Mouse (Mus musculus) spleen, embryonic (tissue): Measurements from ENCODE around the gene Mtfmt.

ENCODE experiments used
- CTCF ChIA-PET: fragments of 350-600 bp; sonication (Branson Sonifier 250); formaldehyde crosslinking; loops from one replicate; lab custom pipeline; 2022; lab: Charles Lee

Gene Mtfmt

DNA sequence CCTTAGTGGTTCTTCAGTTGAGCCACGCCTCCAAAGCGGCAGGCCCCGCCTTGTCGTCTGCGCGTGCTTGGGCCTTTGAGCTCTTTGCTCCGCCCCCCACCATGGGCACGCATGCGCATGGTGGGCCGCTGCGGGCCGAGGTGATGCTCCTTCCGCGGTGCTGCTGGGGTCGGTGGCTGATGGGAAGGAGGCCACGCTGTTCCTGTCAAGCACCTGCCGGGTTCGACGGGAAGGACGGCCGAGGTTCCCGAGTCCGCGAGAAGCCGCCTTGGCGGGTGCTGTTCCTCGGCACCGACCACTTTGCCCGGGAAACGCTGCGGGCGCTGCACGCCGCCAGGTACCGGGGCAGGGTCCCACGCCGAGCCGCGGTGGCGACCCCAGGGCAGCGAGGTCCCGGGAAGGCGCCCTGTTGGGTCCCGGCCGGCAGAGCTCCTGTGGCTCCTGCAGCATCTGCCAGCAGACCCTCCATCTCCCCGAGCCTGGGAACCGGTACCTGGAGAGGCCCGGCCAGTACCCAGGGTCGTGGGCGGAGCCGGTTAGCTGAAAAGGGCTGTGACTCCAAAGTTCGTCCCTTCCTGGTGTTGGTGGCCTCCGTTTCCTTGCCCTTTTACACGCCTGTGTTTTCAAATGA lies at the start of gene Mtfmt:
Mtfmt (plus strand) TSS at position 112 of the 631 bp plus-strand sequence.
- CTCF ChIA-PET, result no interaction called here

DNA sequence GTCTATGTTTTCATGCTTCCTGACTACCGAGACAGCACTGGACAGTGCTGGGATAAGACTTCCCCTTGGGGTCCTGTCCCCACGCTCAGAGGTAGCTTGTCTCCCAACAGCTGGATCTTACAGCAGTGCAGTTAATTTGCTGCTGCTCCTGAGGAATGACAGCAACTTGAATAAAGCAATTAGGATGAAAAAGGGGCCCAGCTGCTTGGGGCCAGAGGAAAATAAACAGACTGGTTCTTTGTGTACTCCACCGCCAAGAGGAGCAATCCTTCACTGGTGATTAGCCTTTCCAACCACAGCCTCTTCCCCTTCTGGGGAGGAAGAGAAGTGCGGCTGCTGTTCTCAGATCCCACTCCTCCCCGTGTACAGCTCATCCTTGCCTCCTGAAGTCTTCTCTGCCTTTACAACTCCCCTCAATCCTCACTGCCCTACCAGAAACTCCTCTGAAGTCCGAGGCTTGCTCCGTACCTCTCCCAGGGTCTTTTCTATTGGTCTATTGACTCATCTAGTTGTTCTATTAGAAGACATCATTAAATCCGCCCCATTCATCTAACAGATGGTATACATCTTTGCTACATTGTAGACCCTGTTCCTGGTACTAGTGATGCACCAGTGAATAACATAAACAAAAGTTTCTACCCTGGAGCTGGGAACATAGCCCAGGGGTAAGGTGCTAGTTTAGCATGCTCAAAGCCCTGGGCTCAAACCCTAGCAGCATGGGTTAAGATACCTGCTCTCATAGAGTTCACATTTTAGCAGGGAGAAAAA lies 49.0 kb upstream of the Mtfmt start:
- CTCF ChIA-PET, result no interaction called here

- CTCF ChIA-PET, result no interaction called here
These were observed 44.6 kb upstream of the Mtfmt start for GRCm38 (mm10) chr9:65390752-65391612.

DNA sequence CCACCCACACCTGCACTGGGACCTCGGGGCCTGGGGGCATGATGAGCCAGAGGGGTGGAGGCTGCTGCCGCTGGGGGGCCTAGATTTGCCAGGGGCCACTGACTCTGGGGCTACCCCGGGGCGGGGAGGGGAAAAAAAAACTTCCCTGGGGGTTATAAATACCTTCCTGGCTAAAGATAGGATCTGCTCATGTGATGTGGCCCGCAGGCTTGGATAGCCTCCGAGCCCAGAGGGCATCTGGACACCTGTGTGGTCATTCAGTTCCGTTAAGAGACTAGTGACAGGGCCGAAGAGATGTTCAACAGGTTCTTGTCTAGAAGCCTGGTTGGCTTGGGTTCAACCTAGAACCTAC lies 44.0 kb upstream of the Mtfmt start, which contains the start of gene Kbtbd13:
Kbtbd13 (minus strand) TSS at position 40 of the 352 bp plus-strand sequence.
- CTCF ChIA-PET, result no interaction called here

DNA sequence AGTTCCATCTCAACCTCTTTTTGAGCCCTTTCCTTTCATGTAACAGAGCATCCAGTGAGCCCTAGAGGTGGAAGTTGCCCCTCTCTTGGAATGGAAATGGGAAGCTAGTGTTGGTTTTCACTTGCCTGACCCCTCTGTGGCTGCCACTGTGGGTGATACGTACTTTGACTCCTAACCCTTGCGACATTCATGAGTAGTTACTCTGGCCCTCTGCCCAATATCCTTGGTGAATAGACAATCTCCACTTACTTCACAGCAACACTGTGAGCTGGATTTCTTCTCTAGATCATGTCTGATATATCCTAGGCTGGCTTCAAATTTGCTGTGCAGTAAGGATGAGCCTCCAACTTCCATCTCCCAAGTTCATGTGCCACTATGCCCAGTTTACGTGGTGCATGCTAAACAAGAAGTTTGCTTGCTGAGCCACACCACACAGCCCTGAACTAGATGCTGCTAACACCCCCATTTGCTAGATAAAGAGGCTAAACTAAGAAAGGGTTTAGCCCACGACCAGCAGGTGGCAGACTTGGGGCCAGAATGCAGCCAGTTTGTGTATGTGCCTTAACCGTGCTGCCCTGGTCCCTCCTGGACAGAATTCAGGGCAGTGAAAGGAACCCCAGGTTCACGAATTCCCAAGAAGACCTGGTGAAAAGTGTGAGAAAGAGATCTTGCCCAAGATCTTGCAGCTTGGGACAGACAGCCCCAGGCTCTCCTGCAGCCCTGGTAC lies 42.8 kb upstream of the Mtfmt start:
- CTCF ChIA-PET, result interaction anchor here (0.6 to 0.7 kb wide), 2 partner anchors 49 to 214 kb away, joined by 3 to 4 read pairs; no protein-coding TSS in a partner anchor

GRCm38 (mm10) chr9:65393606-65394005 lies 42.0 kb upstream of the Mtfmt start:
- CTCF ChIA-PET, result no interaction called here

DNA sequence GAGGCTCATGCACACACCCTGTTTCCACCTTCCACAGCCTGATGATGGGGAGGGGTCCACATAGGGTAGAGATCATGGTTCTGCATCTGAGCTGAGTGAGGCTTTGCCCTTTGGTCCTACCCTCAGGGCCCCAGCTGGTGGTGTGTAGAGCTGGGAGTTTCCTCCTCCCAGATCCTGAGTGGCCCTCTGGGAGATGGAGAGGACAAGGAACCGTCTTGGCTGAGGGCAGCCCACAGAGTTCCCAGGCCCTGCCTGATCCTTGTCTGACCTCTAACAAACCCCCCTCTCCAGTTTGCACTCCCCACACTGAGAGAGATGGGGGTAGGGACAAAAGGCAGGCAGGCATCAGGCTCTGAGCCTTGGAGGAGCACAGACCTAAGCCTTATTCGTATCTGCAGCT lies 41.2 kb upstream of the Mtfmt start:
- CTCF ChIA-PET, result no interaction called here

DNA sequence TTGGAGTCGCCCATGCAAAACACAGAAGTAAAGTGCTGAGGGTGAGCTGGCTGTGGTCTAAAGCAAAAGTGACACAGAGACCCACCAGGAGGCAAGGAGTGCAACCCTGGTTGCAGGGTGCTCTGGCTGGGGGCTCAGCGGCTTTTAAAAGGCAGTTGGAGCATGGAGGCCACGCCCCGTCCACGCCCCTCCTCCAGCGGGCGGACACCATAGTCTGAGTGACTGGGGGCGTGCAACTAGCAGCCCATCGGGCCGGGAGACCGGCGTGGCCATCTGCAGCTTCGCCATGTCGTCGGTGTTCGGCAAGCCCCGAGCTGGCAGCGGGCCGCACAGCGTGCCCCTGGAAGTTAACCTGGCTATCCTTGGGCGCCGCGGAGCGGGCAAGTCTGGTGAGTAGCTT lies 37.3 kb upstream of the Mtfmt start, which contains the start of gene Rasl12:
Rasl12 (plus strand) TSS at position 228 of the 400 bp plus-strand sequence.
- CTCF ChIA-PET, result no interaction called here

GRCm38 (mm10) chr9:65399934-65400333 lies 35.6 kb upstream of the Mtfmt start:
- CTCF ChIA-PET, result no interaction called here

- CTCF ChIA-PET, result no interaction called here
These were observed 31.0 kb upstream of the Mtfmt start for GRCm38 (mm10) chr9:65404331-65405183.

GRCm38 (mm10) chr9:65405184-65405449 lies 30.5 kb upstream of the Mtfmt start:
- CTCF ChIA-PET, result no interaction called here

DNA sequence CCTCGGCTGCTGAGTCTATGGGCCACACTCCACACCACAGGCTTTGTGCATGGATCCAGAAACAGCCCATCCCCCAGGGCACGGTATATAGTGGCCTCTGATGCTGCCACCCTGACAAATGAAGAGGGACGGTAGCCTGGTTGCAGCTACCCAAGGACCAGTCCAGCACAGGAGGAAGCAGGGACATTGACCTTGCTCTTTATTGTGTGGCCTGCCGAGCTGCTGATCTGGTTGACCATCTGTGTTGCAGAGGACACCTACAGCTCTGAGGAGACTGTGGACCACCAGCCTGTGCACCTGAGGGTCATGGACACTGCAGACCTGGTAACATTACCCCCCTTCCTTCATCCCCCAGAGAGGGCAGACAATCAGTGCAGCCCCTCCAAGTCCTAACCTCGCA lies 28.3 kb upstream of the Mtfmt start:
- CTCF ChIA-PET, result no interaction called here

DNA sequence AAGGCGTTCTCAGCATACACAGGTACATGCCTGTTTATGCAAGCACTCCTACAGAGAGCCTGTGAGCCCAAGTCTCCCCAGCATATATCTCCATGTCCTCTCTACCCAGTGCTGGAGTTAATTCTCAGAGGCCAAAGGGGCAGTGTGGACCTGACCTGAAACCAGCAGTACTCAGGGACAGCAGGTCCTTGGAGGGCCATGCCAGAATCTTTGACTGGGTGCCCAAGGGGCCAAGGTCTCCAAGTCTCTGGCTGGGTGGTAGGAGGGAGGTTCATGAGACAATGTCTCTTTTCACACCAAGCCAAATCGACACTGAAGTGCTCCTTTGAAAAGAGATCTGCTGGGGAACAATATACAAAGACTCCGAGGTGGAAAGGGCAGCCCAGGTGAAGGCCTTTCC lies 27.7 kb upstream of the Mtfmt start:
- CTCF ChIA-PET, result no interaction called here

GRCm38 (mm10) chr9:65408871-65409295 lies 26.7 kb upstream of the Mtfmt start:
- CTCF ChIA-PET, result no interaction called here

GRCm38 (mm10) chr9:65410378-65410777 lies 25.2 kb upstream of the Mtfmt start:
- CTCF ChIA-PET, result no interaction called here

DNA sequence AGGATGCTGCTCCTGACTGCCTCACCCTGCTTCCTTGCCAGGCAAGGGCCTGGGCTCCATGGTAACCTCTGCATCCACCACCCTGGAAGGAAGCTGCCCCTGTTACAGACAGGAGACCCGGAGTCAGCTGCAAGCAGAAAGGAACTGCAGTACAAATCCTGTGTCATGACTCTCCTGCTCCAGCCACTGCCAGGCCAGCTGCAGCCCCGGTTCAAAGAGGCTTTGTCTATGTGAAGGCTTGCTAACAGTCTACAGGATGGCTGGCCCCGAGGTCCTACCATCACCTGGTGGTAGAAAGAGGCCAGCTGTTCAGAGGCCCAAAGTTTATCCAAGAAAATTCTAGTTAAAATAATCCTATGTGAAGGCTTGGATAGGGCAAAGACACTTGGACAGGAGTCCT lies 24.3 kb upstream of the Mtfmt start:
- CTCF ChIA-PET, result no interaction called here

DNA sequence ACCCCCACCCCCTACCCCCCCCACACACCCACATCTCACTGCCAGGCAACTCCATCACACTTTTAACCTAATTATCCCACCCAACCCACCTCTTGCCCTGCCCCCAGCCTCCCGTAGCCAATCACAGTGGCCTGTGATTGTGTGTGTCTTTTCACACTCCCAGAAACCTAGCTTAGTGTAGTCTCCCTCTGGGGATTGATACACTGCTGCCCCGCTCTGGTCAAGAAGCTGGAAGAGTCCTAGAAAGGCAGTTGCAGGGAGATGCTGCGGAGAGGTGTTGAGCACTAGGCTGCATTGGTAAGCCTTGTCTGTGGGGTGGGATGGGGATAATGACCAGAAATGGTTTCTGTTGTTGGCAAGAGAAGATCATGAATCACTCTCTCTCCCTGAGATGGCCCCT lies 17.8 kb upstream of the Mtfmt start:
- CTCF ChIA-PET, result interaction anchor here (0.7 kb wide), 1 partner anchor 246 kb away, joined by 10 read pairs; no protein-coding TSS in a partner anchor

- CTCF ChIA-PET, result no interaction called here
These were observed 15.9 kb upstream of the Mtfmt start for GRCm38 (mm10) chr9:65419633-65420032.

DNA sequence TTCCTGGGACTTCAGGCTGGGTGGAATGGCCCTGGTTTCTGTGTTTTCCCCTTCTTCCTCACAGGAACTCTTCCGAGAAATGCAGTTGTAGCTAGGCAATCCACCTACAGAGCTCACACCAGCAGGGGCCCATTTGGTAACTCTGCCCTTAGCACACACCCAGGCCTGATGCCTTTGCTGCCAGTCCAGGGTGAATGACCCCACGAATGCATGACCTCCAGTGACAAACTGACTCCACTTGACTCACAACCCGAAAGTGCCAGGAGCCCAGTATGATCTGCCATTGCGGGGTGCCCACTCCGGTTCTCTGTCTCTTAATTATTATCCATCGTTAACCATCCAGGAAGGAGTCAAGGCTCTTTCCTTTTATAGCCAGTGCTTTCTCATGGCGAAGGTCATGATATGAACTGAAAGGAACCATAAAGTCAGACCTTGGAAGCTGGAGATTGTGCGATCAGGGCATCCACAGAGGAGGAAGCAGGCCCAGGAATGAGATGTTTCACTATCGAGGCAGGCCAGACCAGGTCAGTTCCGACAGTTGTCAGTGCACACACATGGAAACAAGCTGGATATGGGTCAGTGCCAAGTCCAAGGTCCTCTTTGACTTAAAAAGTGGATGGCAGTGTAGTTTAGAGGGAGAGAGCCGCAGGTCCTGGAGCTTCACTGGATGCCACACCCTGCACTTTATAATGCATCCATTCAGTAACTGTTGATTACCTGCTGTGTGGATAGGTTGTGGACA lies 12.7 kb upstream of the Mtfmt start, which contains the start of gene Slc51b:
Slc51b (minus strand) TSS at position 196 of the 742 bp plus-strand sequence.
- CTCF ChIA-PET, result no interaction called here

DNA sequence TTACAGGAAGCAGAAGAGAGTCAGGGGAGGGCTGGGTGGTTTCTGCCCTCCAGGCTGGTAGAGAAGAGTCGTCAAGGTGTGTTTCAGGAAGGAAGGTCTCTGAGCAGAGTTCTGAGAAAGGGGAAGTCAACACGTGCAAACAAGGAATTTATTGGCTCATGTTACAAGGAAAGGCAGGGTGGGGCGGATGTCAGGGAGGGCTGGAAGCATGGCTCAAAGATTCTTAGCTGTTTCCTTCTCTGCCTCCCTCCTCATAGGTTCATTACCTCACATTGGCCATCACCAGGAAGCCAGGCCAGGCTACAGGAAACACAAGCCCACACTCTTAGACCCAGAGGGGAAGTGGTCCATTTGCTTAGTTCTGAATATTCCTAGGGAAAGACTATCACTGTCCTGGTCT lies 11.2 kb upstream of the Mtfmt start:
- CTCF ChIA-PET, result no interaction called here
